Mouse (Mus musculus) cerebellum, adult 9-10 months (tissue): ENCODE results near the gene Itpr1.
"Not testable (repeated sequence)": the region's sequence is repeated elsewhere in the genome, so short reads cannot be mapped to it uniquely, and the experiment has no call there.

Experiments used
- DNase-seq: peaks from one replicate; pipeline ENCODE4 v3.0.0; 2022

Gene Itpr1

GRCm38 (mm10) chr6:108557576-108558322 is 344.9 kb downstream of the Itpr1 start:
- no peak for DNase-seq

DNA sequence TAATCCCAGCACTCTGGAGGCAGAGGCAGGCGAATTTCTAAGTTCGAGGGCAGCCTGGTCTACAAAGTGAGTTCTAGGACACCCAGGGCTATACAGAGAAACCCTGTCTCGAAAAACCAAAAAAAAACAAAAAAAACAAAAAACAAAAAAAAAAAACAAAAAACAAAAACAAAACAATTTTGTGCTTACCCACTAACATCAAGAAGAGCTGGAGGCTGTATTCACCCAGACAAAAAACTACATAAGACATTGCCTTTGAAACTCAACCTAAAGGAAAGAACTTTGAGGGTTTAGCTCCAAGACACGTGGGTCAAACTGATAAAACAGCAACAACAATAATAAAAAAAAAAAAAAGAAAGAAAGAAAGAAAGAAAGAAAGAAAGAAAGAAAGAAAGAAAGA is 346.3 kb downstream of the Itpr1 start:
- not testable (repeated sequence) for DNase-seq

- no peak for DNase-seq
These were observed 350.1 kb downstream of the Itpr1 start for GRCm38 (mm10) chr6:108562971-108563370.

- not testable (repeated sequence) for DNase-seq
These were observed 352.6 kb downstream of the Itpr1 start for GRCm38 (mm10) chr6:108565447-108565846.

- DNase-seq = no peak
These were observed 353.7 kb downstream of the Itpr1 start for GRCm38 (mm10) chr6:108566549-108566948.

DNA sequence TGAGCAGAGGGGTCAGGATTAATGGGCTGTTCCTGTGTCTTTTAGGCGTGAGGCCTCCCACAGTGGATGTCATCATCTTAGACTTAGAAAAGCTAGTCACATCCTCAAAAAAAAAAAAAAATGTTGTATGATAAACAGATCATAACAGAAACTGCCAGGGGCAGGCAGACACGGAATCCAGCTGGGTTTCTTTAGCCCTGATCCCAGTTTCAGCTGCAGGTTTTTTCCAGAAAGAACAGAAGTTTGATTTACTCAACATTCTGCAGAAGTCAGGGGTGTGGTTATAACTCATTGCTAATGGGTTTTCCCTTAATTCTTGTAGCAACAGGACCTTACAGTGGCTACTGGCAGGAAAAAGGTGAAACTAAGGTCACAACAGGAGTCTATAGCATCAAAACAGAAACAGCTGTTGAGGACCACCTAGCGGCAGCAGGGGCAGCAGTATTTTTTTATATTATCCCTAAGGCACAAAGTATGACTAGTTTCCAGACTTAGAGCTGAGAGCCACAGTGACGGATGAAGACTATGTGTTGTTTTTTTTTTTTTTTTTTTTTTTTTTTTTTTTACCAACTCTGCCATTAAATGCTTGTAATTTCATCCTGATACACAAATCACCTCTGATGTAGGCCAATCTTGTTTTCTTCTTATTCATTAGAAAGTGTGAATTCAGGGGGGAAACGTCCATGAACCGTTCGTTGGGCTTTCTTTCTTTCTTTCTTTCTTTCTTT is 356.7 kb downstream of the Itpr1 start:
- no peak for DNase-seq

DNA sequence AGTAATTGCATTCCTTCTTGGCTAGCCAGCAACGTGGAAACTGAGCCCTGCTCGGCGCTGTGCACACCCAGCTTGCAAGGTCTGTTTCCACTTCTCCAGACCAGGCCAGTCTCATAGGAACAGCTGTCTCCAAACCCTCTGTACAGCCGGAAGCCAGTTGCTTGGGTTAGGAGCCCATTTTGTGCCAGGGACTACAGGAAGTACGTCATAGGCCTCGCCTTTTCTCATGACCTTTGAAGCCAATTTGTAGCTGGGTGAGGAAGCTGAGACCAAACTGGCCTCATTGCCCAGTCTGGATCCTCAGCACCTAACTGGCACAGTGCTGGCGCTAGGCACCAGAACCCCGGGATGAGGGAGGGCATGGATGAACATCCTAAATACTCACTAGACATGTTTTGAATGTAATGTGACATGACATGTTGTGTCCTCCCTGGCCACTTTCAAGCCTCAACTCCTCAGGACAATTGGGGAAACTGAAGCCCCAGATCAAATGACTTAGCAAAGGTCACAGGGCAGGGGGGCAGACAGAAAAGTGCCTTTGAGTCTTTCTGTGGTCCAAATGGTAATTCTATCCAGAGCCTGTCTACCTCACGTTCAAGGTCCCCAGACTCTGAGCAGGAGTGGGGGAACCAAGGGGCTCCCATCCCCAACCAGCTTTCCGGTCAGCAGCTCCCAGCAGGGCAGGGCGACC is 357.6 kb downstream of the Itpr1 start:
- DNase-seq = no peak

- DNase-seq = peak; percentile 42
These were observed 358.2 kb downstream of the Itpr1 start for GRCm38 (mm10) chr6:108571042-108571590.

DNA sequence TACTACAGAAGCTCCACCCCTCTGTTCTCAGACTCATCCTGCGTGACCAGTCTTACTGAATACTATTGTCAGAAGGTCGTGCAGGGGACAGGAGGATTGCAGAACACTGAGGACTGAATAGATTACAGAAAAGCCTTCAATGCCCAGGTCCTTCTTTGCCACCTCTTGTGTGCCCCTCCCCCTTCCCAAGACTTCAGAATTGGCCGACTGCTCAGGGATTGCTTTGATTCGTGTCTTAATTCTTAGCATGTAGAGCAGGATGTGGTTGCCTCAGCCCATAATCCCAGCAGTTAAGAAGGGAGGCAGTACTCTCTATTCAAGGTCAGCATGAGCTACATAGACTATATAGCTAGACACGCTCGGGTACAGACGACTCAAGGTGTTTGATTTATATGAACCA is 359.8 kb downstream of the Itpr1 start:
- no peak for DNase-seq

DNA sequence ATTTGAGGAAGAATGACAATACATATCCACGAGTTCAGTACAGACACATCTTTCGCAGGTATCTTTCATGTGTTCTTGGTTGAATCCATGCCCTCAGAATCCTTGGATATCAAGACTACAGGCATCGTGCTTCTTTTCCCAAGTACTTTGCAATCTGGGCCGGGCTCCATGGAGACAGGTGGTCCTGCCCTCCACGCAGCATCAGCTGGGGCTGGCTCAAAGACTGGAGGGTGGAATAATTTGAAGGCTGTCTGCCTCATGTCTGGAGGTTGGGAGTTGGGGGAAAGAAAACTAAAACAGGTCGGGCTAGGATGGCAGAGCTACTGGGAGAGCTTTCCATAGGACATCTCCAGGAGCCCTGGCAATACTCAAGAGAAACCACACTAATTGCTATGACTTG is 364.2 kb downstream of the Itpr1 start:
- no peak for DNase-seq

- no peak for DNase-seq
These were observed 375.5 kb downstream of the Itpr1 start for GRCm38 (mm10) chr6:108588426-108588825.

DNA sequence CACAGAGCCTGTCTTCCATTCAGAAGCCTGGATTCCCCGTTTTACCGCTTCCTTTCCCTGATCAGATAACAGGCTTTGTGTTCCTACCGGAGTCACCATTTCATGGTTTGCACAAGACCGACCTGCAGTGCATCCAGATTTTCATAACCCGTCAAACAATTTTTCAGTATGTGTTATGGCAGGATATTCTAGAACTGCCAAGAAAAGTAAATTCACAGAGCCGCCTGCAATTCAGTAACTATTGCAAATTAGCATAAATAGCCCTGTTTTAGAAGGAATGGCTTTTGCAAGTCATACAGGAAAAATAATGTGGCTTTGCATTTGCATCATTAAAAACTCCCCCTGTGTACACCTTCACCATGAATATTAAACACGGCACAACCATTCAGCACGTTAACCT is 379.3 kb downstream of the Itpr1 start:
- no peak for DNase-seq

GRCm38 (mm10) chr6:108592636-108593035 is 379.7 kb downstream of the Itpr1 start:
- DNase-seq = no peak

- DNase-seq = no peak
These were observed 381.4 kb downstream of the Itpr1 start for GRCm38 (mm10) chr6:108594171-108594841.

GRCm38 (mm10) chr6:108598691-108599090 is 385.8 kb downstream of the Itpr1 start:
- DNase-seq = no peak

GRCm38 (mm10) chr6:108599317-108599716 is 386.4 kb downstream of the Itpr1 start:
- DNase-seq = no peak
